Mouse (Mus musculus) embryonic facial prominence, embryonic 11.5 days (tissue): ENCODE measurements around the gene Otud3. TPM values are rescaled to one million over a fixed set of nuclear protein-coding genes. Genes with fewer than 3 reads are reported as not detected.

ENCODE experiments used
- ATAC-seq: fragments of 200-750 bp; cut with Nextera tagmentation; replicated peaks from 2 replicates; pipeline ENCODE4 v1.8.0; 2017; ENCODE audit warnings: low read depth; ENCODE audit not compliant: insufficient number of reproducible peaks, low FRiP score, low TSS enrichment
- DNase-seq: peaks from one replicate; pipeline ENCODE4 v3.0.0-alpha.2; 2015; ENCODE audit warnings: low spot score
- H3K27ac ChIP-seq: fragments of 300-500 bp; sonication (generic); replicated peaks from 2 replicates; pipeline ENCODE4 v1.5.1; 2014; ENCODE audit warnings: mild to moderate bottlenecking, low read depth, low read length, control low read depth
- H3K27me3 ChIP-seq: fragments of 300-500 bp; sonication (generic); 2 replicates; pipeline ENCODE4 v1.6.1; 2014; ENCODE audit warnings: mild to moderate bottlenecking, low read length, moderate library complexity, mixed read lengths; ENCODE audit not compliant: control insufficient read depth, insufficient read depth
- H3K36me3 ChIP-seq: fragments of 300-500 bp; sonication (generic); replicated peaks from 2 replicates; pipeline ENCODE4 v1.6.1; 2014; ENCODE audit warnings: low read depth, mild to moderate bottlenecking, low read length, moderate library complexity, mixed read lengths; ENCODE audit not compliant: control insufficient read depth, insufficient read depth
- H3K4me1 ChIP-seq: fragments of 300-500 bp; sonication (generic); 2 replicates; pipeline ENCODE4 v1.6.1; 2014; ENCODE audit warnings: low read length, mixed read lengths; ENCODE audit not compliant: control insufficient read depth, insufficient read depth
- H3K4me2 ChIP-seq: fragments of 300-500 bp; sonication (generic); 2 replicates; pipeline ENCODE4 v1.6.1; 2014; ENCODE audit warnings: low read depth, mild to moderate bottlenecking, control low read depth, low read length, moderate library complexity
- H3K4me3 ChIP-seq: fragments of 300-500 bp; sonication (generic); 2 replicates; pipeline ENCODE4 v1.5.1; 2014; ENCODE audit warnings: low read depth, low read length, control low read depth
- H3K9ac ChIP-seq: fragments of 300-500 bp; sonication (generic); replicated peaks from 2 replicates; pipeline ENCODE4 v1.6.1; 2014; ENCODE audit warnings: mild to moderate bottlenecking, control low read depth, low read length
- H3K9me3 ChIP-seq: fragments of 300-500 bp; sonication (generic); replicated peaks from 2 replicates; pipeline ENCODE4 v1.6.1; 2016; ENCODE audit warnings: mild to moderate bottlenecking, low read length, inconsistent platforms, mixed read lengths; ENCODE audit not compliant: control insufficient read depth
- WGBS: fragments of 180-500 bp; shearing (Covaris S2); extraction: QIAGEN DNeasy Blood & Tissue Kit; methylation state at CpG from one replicate; pipeline ENCODE4 v1.1.7; 2014; 5-methylcytosine and 5-hydroxymethylcytosine counted together
- polyA plus RNA-seq: library from polyadenylated mRNA; unstranded; fragments of >200 nt; fragmentation: Nextera tagmentation; extraction: Ambion mirVana; gene quantifications from 2 replicates; pipeline ENCODE4 v1.2.1, GENCODE M21; 2014

The Otud3 gene
- polyA plus RNA-seq, 1 experiment from 2014 or later, result 4.2 TPM

DNA sequence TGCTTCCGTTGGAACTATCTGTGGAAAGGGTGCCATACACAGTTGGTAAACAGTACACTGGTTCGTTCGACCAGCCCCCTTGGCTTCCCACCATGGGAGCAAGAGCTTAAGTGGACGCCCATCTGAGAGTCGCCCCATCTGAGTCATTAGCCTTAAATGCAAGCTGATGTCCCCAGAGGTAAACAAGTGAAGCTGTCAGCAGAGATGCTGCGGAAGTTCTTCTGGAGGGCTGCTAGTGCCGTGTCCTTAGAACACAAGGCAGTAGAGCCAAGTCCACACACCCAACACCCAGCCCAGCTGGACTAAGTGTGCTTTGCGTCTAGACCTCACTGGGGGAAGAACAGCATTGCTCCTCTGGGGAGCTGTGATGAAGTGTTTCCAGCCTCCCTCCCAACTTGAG, 24.1 kb downstream of the Otud3 start:
- no peaks in the 10 kb centered on the region for H3K36me3 ChIP-seq
- ATAC-seq (no peak), DNase-seq (no peak)
- no peak overlapping the region for H3K27ac ChIP-seq
- WGBS, result 71% methylated on average over 8 of the region's 8 CpGs
- no peak overlapping the region for H3K4me3 ChIP-seq
- H3K27me3 ChIP-seq, result no peaks in the 10 kb centered on the region
- H3K9ac ChIP-seq, result no peak overlapping the region
- H3K9me3 ChIP-seq, result no peaks in the 10 kb centered on the region
- no peak overlapping the region for H3K4me2 ChIP-seq
- H3K4me1 ChIP-seq, result no peaks in the 10 kb centered on the region

DNA sequence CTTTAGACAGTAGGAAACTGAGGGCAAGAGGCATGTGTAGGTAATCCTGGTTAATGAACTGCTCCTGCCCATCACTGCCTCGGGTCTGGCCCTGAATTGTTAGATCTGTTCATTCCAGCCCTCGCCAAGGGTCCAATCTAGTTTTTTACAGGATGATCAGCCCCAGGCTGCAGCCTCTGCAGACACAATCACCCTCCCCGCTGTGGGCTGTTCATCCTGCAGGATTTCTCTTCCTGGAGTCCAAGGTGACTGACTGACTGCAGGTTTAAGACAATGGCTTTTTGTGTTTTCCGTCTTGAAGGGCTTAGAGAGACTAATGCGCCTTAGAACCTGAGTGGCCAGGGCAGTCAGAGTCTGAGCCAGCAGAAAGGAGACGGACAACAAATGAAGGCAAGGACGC, 24.6 kb downstream of the Otud3 start:
- no peaks in the 10 kb centered on the region for H3K9me3 ChIP-seq
- H3K4me3 ChIP-seq, result no peak overlapping the region
- H3K9ac ChIP-seq, result no peak overlapping the region
- H3K27me3 ChIP-seq, result no peaks in the 10 kb centered on the region
- DNase-seq, result no peak
- H3K36me3 ChIP-seq, result no peaks in the 10 kb centered on the region
- H3K27ac ChIP-seq, result no peak overlapping the region
- no peak for ATAC-seq
- H3K4me2 ChIP-seq, result no peak overlapping the region
- WGBS, result 37% methylated on average over 7 of the region's 7 CpGs
- no peaks in the 10 kb centered on the region for H3K4me1 ChIP-seq

DNA sequence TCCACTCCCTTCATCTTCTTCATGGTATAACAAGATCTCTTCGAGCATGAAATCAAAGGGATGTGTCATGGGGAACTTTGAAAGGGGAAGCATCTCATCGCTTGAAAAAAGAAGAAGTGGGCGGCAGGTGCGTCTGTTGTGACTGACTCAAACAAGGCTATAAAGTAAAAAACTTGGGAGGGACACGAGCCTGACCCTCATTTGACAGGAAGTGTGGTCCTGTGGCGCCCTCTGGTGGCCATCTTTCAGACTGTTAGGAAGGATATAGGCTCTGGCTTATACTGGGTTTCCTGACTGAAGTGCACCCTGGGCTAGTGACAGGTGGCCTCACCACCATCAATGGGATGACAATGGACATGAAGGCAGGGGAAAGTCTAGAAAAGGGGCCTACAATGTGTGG, 29.5 kb downstream of the Otud3 start:
- Histone ChIP-seq H3K9me3 (no peaks in the 10 kb centered on the region), H3K36me3 (no peaks in the 10 kb centered on the region), H3K27ac (no peak overlapping the region), H3K4me3 (no peak overlapping the region), H3K9ac (no peak overlapping the region), H3K27me3 (no peaks in the 10 kb centered on the region), H3K4me1 (no peaks in the 10 kb centered on the region), H3K4me2 (no peak overlapping the region)
- no peak for ATAC-seq
- WGBS, result 18% methylated on average over 6 of the region's 6 CpGs
- DNase-seq, result peak; percentile 88

DNA sequence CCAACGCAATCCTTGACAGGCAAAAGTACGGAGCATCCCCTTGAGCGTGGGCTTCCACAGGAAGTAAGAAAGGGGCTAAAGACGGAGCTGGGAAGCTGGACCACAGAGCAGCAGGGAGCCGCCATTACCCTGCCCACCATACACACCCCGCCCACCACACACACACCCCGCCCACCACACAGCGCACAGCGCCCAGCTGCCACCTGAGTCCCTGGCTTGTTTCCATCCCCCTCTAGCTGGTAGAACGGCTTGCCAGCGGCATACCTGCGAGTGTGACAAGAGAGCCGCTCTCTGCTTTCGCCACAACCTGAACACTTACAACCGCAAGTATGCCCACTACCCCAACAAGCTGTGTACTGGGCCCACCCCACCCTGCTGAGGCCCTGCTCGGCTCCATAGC, 31.6 kb downstream of the Otud3 start:
- Histone ChIP-seq H3K9me3 (no peaks in the 10 kb centered on the region), H3K36me3 (no peaks in the 10 kb centered on the region), H3K4me2 (peak overlapping the region; percentile 21), H3K27me3 (no peaks in the 10 kb centered on the region), H3K4me3 (no peak overlapping the region), H3K4me1 (no peaks in the 10 kb centered on the region), H3K27ac (no peak overlapping the region), H3K9ac (no peak overlapping the region)
- ATAC-seq, result 0 out of 2 replicates have a peak, but pooled peaks have one; percentile 64
- WGBS, result 9% methylated on average over 16 of the region's 16 CpGs
- DNase-seq, result peak; percentile 43

DNA sequence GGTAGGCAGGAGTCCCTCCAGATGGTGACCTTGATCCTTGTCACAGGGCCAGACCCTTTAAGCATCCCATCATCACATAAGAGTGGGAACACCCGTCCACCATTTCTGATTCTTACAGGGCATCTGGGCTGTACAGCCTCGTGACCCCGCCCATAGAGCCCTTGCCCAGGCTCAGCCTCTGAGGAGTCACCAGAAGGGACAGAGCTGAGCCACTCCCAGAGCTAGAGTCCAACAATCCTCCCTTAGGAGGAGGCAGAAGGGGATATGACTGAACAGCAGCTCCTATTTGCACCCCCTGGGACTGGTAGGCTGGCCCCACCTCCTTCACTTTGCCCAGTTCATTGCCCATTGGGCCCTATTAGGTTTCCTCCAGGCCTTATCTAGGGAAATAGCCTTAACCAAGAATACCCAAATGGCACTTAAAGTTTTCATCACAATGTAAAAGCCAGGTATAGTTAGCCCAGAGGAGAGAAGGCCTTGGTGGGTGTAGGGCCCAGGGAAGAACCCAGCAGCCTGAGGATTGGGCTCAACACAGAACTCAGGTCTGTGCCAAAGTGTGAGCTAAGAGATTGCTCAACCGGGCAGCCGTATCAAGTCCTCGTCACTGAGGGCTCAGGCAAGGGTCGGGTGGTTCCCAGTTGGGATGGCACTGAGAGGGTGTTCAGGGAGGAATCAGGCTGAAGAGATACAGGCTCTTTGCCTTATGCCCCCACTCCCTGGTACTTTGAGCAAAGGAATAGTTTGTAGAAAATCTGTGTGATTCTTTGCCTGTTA, 32.7 kb downstream of the Otud3 start:
- Histone ChIP-seq H3K36me3 (no peaks in the 10 kb centered on the region), H3K27ac (no peak overlapping the region), H3K4me1 (no peaks in the 10 kb centered on the region), H3K9me3 (no peaks in the 10 kb centered on the region), H3K4me2 (no peak overlapping the region), H3K9ac (no peak overlapping the region), H3K4me3 (no peak overlapping the region), H3K27me3 (no peaks in the 10 kb centered on the region)
- DNase-seq, result no peak
- no peak for ATAC-seq
- 87% methylated on average over 7 of the region's 7 CpGs for WGBS

DNA sequence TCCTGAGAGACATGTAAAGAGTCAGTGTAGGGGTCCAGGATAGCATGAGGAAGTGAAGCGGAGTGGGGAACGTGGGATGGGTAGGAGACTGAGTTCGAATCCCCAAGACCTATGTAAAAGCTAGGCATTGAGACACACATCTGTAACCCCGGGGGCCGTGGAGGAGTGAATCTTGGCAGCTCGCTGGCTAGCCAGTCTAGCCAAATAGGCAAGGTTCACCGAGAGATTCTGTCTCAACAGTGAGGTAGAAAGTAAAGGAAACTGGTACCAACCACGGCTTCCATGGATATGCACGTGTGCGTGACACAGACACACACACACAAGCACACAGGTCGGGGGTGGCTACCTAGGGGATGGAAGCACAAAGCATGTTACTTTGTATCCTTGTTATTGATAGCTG, 33.9 kb downstream of the Otud3 start:
- 84% methylated on average over 11 of the region's 11 CpGs for WGBS
- H3K27ac ChIP-seq, result no peak overlapping the region
- no peak overlapping the region for H3K4me2 ChIP-seq
- no peaks in the 10 kb centered on the region for H3K9me3 ChIP-seq
- H3K9ac ChIP-seq, result no peak overlapping the region
- no peak overlapping the region for H3K4me3 ChIP-seq
- ATAC-seq (no peak), DNase-seq (no peak)
- H3K27me3 ChIP-seq, result no peaks in the 10 kb centered on the region
- H3K4me1 ChIP-seq, result no peaks in the 10 kb centered on the region
- H3K36me3 ChIP-seq, result no peaks in the 10 kb centered on the region

DNA sequence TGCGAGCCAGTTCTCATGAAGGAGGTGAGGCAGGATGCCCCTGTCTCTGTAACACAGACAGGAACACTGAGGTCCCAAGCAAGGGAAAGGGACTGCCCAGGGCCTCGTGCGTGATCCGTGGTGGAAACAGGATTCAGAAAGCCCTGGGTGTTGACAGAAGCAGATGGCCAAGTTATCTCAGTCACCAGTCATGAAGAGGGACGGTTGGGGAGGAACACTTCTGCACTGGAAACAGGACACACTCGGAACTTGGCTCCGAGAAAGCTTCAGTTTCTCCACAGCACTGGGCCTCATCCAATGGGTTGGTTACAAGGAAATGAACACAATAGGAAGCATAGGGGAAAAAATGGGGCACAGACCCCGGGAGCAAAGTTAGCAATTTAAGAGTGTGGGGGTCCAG, 35.0 kb downstream of the Otud3 start:
- Histone ChIP-seq H3K36me3 (no peaks in the 10 kb centered on the region), H3K27me3 (no peaks in the 10 kb centered on the region), H3K9me3 (no peaks in the 10 kb centered on the region), H3K4me1 (no peaks in the 10 kb centered on the region), H3K4me3 (no peak overlapping the region), H3K9ac (no peak overlapping the region), H3K27ac (no peak overlapping the region), H3K4me2 (no peak overlapping the region)
- WGBS, result 64% methylated on average over 8 of the region's 8 CpGs
- no peak for DNase-seq
- no peak for ATAC-seq

DNA sequence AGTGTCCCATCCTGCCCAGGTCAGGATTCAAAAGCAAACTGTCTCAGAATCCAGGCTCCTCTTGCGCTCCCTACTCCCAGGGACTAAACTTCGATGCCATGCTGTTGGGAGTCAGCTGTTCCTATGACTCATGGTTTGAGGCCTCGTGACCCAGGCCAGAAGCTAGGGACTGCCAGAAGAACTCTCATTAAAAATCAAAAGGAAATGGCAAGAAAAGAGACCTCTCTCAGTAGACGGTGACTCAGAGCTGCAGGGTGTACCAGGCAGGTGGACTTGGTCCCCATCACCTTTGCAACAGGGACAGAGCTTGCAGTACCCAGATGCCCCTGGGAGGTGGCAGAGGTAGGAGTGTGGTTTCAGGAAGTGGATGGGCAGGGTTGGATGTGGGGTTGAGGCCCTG, 36.0 kb downstream of the Otud3 start, which contains the start of gene Pla2g2e:
Pla2g2e (plus strand) TSS at position 212 of the 400 bp plus-strand sequence.
- no peak within 1 kb of the TSS for H3K4me2 ChIP-seq
- H3K27me3 ChIP-seq, result no peaks in the 10 kb centered on the region
- H3K4me1 ChIP-seq, result no peaks in the 10 kb centered on the region
- H3K27ac ChIP-seq, result no peak within 1 kb of the TSS
- DNase-seq, result no peak
- H3K4me3 ChIP-seq, result no peak within 1 kb of the TSS
- H3K9ac ChIP-seq, result no peak within 1 kb of the TSS
- WGBS, result 90% methylated on average over 4 of the region's 4 CpGs
- ATAC-seq, result no peak
- H3K36me3 ChIP-seq, result no peaks in the 10 kb centered on the region
- no peaks in the 10 kb centered on the region for H3K9me3 ChIP-seq
